ENCODE assay signal across 8 mouse cellular contexts in the genomic region with DNA sequence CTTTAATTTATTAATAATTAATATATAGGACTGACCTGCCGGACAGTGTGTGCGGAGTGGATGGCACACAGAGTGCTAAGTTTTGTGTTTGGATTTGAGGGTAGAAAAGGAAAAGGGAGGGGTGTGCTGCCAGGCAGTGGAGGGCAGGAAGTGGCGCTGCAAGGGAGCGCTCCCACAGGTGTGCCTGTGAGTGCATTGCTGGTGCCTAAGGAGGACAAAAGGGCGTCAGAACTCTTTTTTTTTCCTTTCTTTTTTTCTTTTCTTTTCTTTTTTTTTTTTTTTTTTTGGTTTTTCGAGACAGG. TPM values are rescaled to one million over a fixed set of nuclear protein-coding genes. Genes with fewer than 3 reads are reported as not detected.
DNase-seq lines count a peak whose midpoint lies in the region; ATAC-seq and TF ChIP-seq lines count a peak whose summit lies in the region.

No protein-coding gene starts in this region.

- H3K4me2 ChIP-seq in midbrain, embryonic 14.5 days (ENCODE audit: low read length): peak overlapping the region; percentile 43

- TF ChIP-seq POLR2A in heart, adult 2 months (IDR thresholded peaks at IDR 0.05; ENCODE audit: insufficient read depth, low read depth, low read length): no peak
- no peak for TF ChIP-seq POLR2A in ES-Bruce4 (IDR thresholded peaks at IDR 0.05; ENCODE audit: insufficient read depth, low read length)

- no peaks in the 10 kb centered on the region for H3K27me3 ChIP-seq in heart, adult 2 months (ENCODE audit: control insufficient read depth, insufficient read depth, low read length)
- H3K27me3 ChIP-seq in ES-Bruce4 (ENCODE audit: control insufficient read depth, insufficient read depth, low read length, poor library complexity, severe bottlenecking): no peaks in the 10 kb centered on the region
- no peaks in the 10 kb centered on the region for H3K27me3 ChIP-seq in midbrain, embryonic 14.5 days (ENCODE audit: control insufficient read depth, insufficient read depth, low read length)

- no peaks in the 10 kb centered on the region for H3K4me1 ChIP-seq in heart, adult 2 months (ENCODE audit: control insufficient read depth, insufficient read depth, low read length)
- no peaks in the 10 kb centered on the region for H3K4me1 ChIP-seq in ES-Bruce4 (ENCODE audit: control insufficient read depth, insufficient read depth, low read length)
- H3K4me1 ChIP-seq in midbrain, embryonic 14.5 days (ENCODE audit: control insufficient read depth, insufficient read depth, low read length): no peaks in the 10 kb centered on the region

- no peak for TF ChIP-seq CTCF in heart, adult 2 months (IDR thresholded peaks at IDR 0.05)
- TF ChIP-seq CTCF in ES-Bruce4 (IDR thresholded peaks at IDR 0.05; ENCODE audit: low read depth, low read length): no peak

- 60% methylated on average over 6 of the region's 6 CpGs for WGBS in heart, adult 2 months
- WGBS in midbrain, embryonic 14.5 days: 61% methylated on average over 6 of the region's 6 CpGs

- no peaks in the 10 kb centered on the region for H3K9me3 ChIP-seq in ES-Bruce4 (replicated peaks; ENCODE audit: control insufficient read depth, insufficient read depth, low read length, poor library complexity, severe bottlenecking)
- H3K9me3 ChIP-seq in midbrain, embryonic 14.5 days (ENCODE audit: control insufficient read depth, low read length): no peaks in the 10 kb centered on the region

- TF ChIP-seq EP300 in heart, adult 2 months (IDR thresholded peaks at IDR 0.05; ENCODE audit: insufficient read depth, low read depth, low read length): no peak
- TF ChIP-seq EP300 in ES-Bruce4 (IDR thresholded peaks at IDR 0.05; ENCODE audit: insufficient read depth, low read depth, low read length): no peak

- DNase-seq in heart, adult 2 months: no peak
- DNase-seq in heart, adult 18-20 months: no peak
- peak; percentile 42 for DNase-seq in induced T-regulatory cell, adult 2 months (ENCODE audit: low read depth)
- no peak for DNase-seq in midbrain, embryonic 14.5 days
- no peak for DNase-seq in ovary, postnatal 36 days (ENCODE audit: low spot score)
- DNase-seq in gastrocnemius, postnatal 25 days: no peak
- DNase-seq in testis, postnatal 10 days (ENCODE audit: low spot score): no peak

- no peak for ATAC-seq in midbrain, embryonic 14.5 days (ENCODE audit: low FRiP score, low TSS enrichment)

- no peak overlapping the region for H3K4me3 ChIP-seq in heart, adult 2 months
- H3K4me3 ChIP-seq in ES-Bruce4 (ENCODE audit: low read depth, low read length): peak overlapping the region; percentile 10; the same call in 1 of the 2 replicates
- H3K4me3 ChIP-seq in midbrain, embryonic 14.5 days (replicated peaks; ENCODE audit: low read depth, low read length): peak overlapping the region; percentile 13; the same call in 1 of the 2 replicates

- 0 out of 2 replicates have a peak overlapping the region, but pooled peaks have one; percentile 51 for H3K9ac ChIP-seq in heart, adult 2 months (ENCODE audit: low read depth, low read length)
- H3K9ac ChIP-seq in ES-Bruce4 (ENCODE audit: low read depth, poor library complexity, severe bottlenecking): peak overlapping the region; percentile 28; the same call in 1 of the 2 replicates
- H3K9ac ChIP-seq in midbrain, embryonic 14.5 days (replicated peaks; ENCODE audit: low read length): no peak overlapping the region

- no peaks in the 10 kb centered on the region for H3K36me3 ChIP-seq in heart, adult 2 months (ENCODE audit: control insufficient read depth, insufficient read depth, low read length)
- H3K36me3 ChIP-seq in ES-Bruce4 (ENCODE audit: control insufficient read depth, insufficient read depth, low read length, poor library complexity, severe bottlenecking): no peaks in the 10 kb centered on the region
- no peaks in the 10 kb centered on the region for H3K36me3 ChIP-seq in midbrain, embryonic 14.5 days (ENCODE audit: control insufficient read depth, insufficient read depth, low read length)

- H3K27ac ChIP-seq in heart, adult 2 months: no peak overlapping the region
- no peak overlapping the region for H3K27ac ChIP-seq in ES-Bruce4 (ENCODE audit: insufficient read depth, low read length)
- H3K27ac ChIP-seq in midbrain, embryonic 14.5 days (replicated peaks; ENCODE audit: low read depth, low read length): no peak overlapping the region

- H3K79me2 ChIP-seq in heart, adult 2 months (replicated peaks; ENCODE audit: control insufficient read depth, insufficient read depth, low read length): no peaks in the 10 kb centered on the region

- intact Hi-C loops in heart, adult 2 months (cut with DNase I): loop anchor here (1.0 kb wide), 1 partner anchor 146 kb away; no protein-coding TSS in a partner anchor

RNA-seq across cellular contexts. Expression of a gene that starts 15.1 kb away (rescaled TPM):
- total RNA-seq in heart, adult 2 months (2021): 100 to 1,000 TPM; 424 to 456 TPM
- polyA plus RNA-seq in heart, adult 2 months (2012; rRNA removed): 237 and 484 TPM in 2 replicates
- 100 to 1,000 TPM; 458 to 480 TPM for total RNA-seq in heart, adult 18-20 months (2021)
- polyA plus RNA-seq in ES-Bruce4 (2011; ENCODE audit: insufficient read depth, insufficient read length, low read depth, missing spikeins): 877 and 973 TPM in 2 replicates
- 243 and 266 TPM in 2 replicates for polyA plus RNA-seq in midbrain, embryonic 14.5 days (2014; fragmentation: Nextera tagmentation; extraction: Ambion mirVana)
- total RNA-seq in gastrocnemius, postnatal 25 days (2021): 1,000 to 10,000 TPM; 1,203 to 1,320 TPM

RNA-seq across cellular contexts. Expression of a gene that starts 28.8 kb away (rescaled TPM):
- total RNA-seq in heart, adult 2 months (2021): 1 to 10 TPM; 1.7 to 1.8 TPM
- polyA plus RNA-seq in heart, adult 2 months (2012; rRNA removed): 0.57 and 0.82 TPM in 2 replicates
- total RNA-seq in heart, adult 18-20 months (2021): 1 to 10 TPM; 1.0 to 1.1 TPM
- not detected in 2 replicates for polyA plus RNA-seq in ES-Bruce4 (2011; ENCODE audit: insufficient read depth, insufficient read length, low read depth, missing spikeins)
- polyA plus RNA-seq in midbrain, embryonic 14.5 days (2014; fragmentation: Nextera tagmentation; extraction: Ambion mirVana): 0.13 and 0.41 TPM in 2 replicates
- total RNA-seq in gastrocnemius, postnatal 25 days (2021): under 1 TPM; 0.21 to 0.31 TPM

RNA-seq across cellular contexts. Expression of a gene that starts 49.2 kb away (rescaled TPM):
- 10 to 100 TPM in 1 of 2 experiments, 1 to 10 TPM in 1; 8.2 to 10.1 TPM for total RNA-seq in heart, adult 2 months (2021)
- 8.0 and 13.5 TPM in 2 replicates for polyA plus RNA-seq in heart, adult 2 months (2012; rRNA removed)
- total RNA-seq in heart, adult 18-20 months (2021): 10 to 100 TPM in 1 of 2 experiments, 1 to 10 TPM in 1; 6.9 to 10.7 TPM
- polyA plus RNA-seq in ES-Bruce4 (2011; ENCODE audit: insufficient read depth, insufficient read length, low read depth, missing spikeins): 1.6 TPM in 2 replicates
- 15.0 and 18.2 TPM in 2 replicates for polyA plus RNA-seq in midbrain, embryonic 14.5 days (2014; fragmentation: Nextera tagmentation; extraction: Ambion mirVana)
- 1 to 10 TPM; 4.4 to 5.4 TPM for total RNA-seq in gastrocnemius, postnatal 25 days (2021)
